Mouse (Mus musculus) lung, postnatal 0 days (tissue): Measurements from ENCODE around the gene Serinc3. TPM values are rescaled to one million over a fixed set of nuclear protein-coding genes. Genes with fewer than 3 reads are reported as not detected.
"Not testable (repeated sequence)": the region's sequence is repeated elsewhere in the genome, so short reads cannot be mapped to it uniquely, and the experiment has no call there.

ENCODE experiments used
- ATAC-seq: fragments of 200-750 bp; cut with Nextera tagmentation; 2 replicates; pipeline ENCODE4 v1.8.0; 2017; ENCODE audit warnings: moderate library complexity
- DNase-seq: peaks from one replicate; pipeline ENCODE4 v3.0.0-alpha.2; 2016; ENCODE audit warnings: low spot score
- H3K27ac ChIP-seq: fragments of 300-500 bp; sonication (generic); 2 replicates; pipeline ENCODE4 v1.5.1; 2014; ENCODE audit warnings: antibody characterized with exemption, mild to moderate bottlenecking, low read length, mixed read lengths
- H3K27me3 ChIP-seq: fragments of 300-500 bp; sonication (generic); replicated peaks from 2 replicates; pipeline ENCODE4 v1.6.1; 2014; ENCODE audit warnings: low read length, mixed read lengths; ENCODE audit not compliant: insufficient read depth
- H3K36me3 ChIP-seq: fragments of 300-500 bp; sonication (generic); 2 replicates; pipeline ENCODE4 v1.6.1; 2014; ENCODE audit warnings: low read length, mixed read lengths; ENCODE audit not compliant: insufficient read depth
- H3K4me1 ChIP-seq: fragments of 300-500 bp; sonication (generic); 2 replicates; pipeline ENCODE4 v1.6.1; 2014; ENCODE audit warnings: antibody characterized with exemption, low read depth, low read length, mixed read lengths; ENCODE audit not compliant: insufficient read depth
- H3K4me2 ChIP-seq: fragments of 300-500 bp; sonication (generic); replicated peaks from 2 replicates; pipeline ENCODE4 v1.6.1; 2014; ENCODE audit warnings: low read depth, mild to moderate bottlenecking, low read length, moderate library complexity, mixed read lengths
- H3K4me3 ChIP-seq: fragments of 300-500 bp; sonication (generic); 2 replicates; pipeline ENCODE4 v1.5.1; 2014; ENCODE audit warnings: low read depth, low read length
- H3K9ac ChIP-seq: fragments of 300-500 bp; sonication (generic); replicated peaks from 2 replicates; pipeline ENCODE4 v1.6.1; 2014; ENCODE audit warnings: low read depth, mild to moderate bottlenecking
- H3K9me3 ChIP-seq: fragments of 300-500 bp; sonication (generic); 2 replicates; pipeline ENCODE4 v1.6.1; 2016; ENCODE audit warnings: low read length, mixed read lengths
- CTCF ChIP-seq: IDR thresholded peaks from 2 replicates; pipeline ENCODE4 v1.5.1; 2016; ENCODE audit warnings: antibody characterized with exemption, mild to moderate bottlenecking
- EP300 ChIP-seq: IDR thresholded peaks from 2 replicates; pipeline ENCODE4 v1.6.1; 2016; ENCODE audit warnings: antibody characterized with exemption, mild to moderate bottlenecking, control low read depth
- whole genome bisulfite sequencing: fragments of 180-500 bp; shearing (Covaris S2); extraction: QIAGEN DNeasy Blood & Tissue Kit; methylation state at CpG from one replicate; pipeline ENCODE4 v1.1.7; 2014; 5-methylcytosine and 5-hydroxymethylcytosine counted together
- polyA plus RNA-seq: library from polyadenylated mRNA; unstranded; fragments of >200 nt; fragmentation: Nextera tagmentation; extraction: Ambion mirVana; gene quantifications from 2 replicates; pipeline ENCODE4 v1.2.1, GENCODE M21; 2015

The Serinc3 gene
- polyA plus RNA-seq, 1 experiment from 2014 or later: 106 TPM

DNA sequence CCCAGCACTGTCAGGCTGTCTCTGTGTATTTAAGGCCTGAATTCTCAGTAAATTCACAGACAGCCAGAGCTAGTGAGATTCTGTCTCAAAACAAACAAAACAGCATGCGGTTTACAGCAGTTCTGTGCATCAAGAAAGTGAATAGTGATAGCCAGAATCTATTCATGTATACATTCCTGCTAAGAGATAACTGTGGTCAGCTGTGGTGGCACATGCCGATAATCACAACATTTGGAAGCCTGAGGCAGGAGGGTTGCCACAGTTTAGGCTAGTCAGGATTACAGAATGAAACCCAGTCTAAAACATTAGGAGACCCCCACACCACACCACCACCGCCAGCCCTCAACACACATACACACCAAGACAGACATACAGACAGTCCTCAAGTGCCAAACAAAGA, 44.8 kb upstream of the Serinc3 start:
- Histone ChIP-seq H3K27ac (no peak overlapping the region), H3K4me2 (no peak overlapping the region), H3K4me1 (peaks cover 28% of the 10 kb centered on the region; the same call in 1 of the 2 replicates), H3K4me3 (no peak overlapping the region), H3K9me3 (no peaks in the 10 kb centered on the region), H3K9ac (no peak overlapping the region), H3K27me3 (no peaks in the 10 kb centered on the region), H3K36me3 (no peaks in the 10 kb centered on the region)
- 71% methylated on average over 3 of the region's 3 CpGs for WGBS
- no peak for TF ChIP-seq EP300
- no peak for TF ChIP-seq CTCF
- ATAC-seq: no peak
- DNase-seq: no peak

- H3K27me3 ChIP-seq, H3K4me3 ChIP-seq, ATAC-seq, H3K4me2 ChIP-seq, H3K27ac ChIP-seq, H3K9me3 ChIP-seq, H3K36me3 ChIP-seq, H3K9ac ChIP-seq, DNase-seq: not testable (repeated sequence)
- WGBS: 94% methylated on average over 1 of the region's 1 CpGs
- peaks cover 22% of the 10 kb centered on the region; the same call in 1 of the 2 replicates for H3K4me1 ChIP-seq
These were observed 43.4 kb upstream of the Serinc3 start for GRCm38 (mm10) chr2:163688377-163688776.

GRCm38 (mm10) chr2:163686886-163687285, 42.0 kb upstream of the Serinc3 start:
- 57% methylated on average over 3 of the region's 3 CpGs for WGBS
- no peak for TF ChIP-seq EP300
- no peak for TF ChIP-seq CTCF
- no peak overlapping the region for H3K9ac ChIP-seq
- ATAC-seq (no peak), DNase-seq (no peak)
- H3K36me3 ChIP-seq: no peaks in the 10 kb centered on the region
- H3K27me3 ChIP-seq: no peaks in the 10 kb centered on the region
- peak overlapping the region; percentile 84 for H3K27ac ChIP-seq
- peaks cover 18% of the 10 kb centered on the region; the same call in 1 of the 2 replicates for H3K4me1 ChIP-seq
- H3K9me3 ChIP-seq: no peaks in the 10 kb centered on the region
- H3K4me2 ChIP-seq: no peak overlapping the region
- H3K4me3 ChIP-seq: no peak overlapping the region

GRCm38 (mm10) chr2:163686233-163686632, 41.3 kb upstream of the Serinc3 start:
- Histone ChIP-seq H3K4me2 (0 out of 2 replicates have a peak overlapping the region, but pooled peaks have one; percentile 5), H3K9ac (no peak overlapping the region), H3K9me3 (no peaks in the 10 kb centered on the region), H3K36me3 (no peaks in the 10 kb centered on the region), H3K27me3 (no peaks in the 10 kb centered on the region), H3K4me1 (peaks cover 18% of the 10 kb centered on the region; the same call in 1 of the 2 replicates), H3K27ac (peak overlapping the region; percentile 84), H3K4me3 (no peak overlapping the region)
- TF ChIP-seq CTCF: no peak
- no peak for TF ChIP-seq EP300
- peak; percentile 25; the same call in 1 of the 2 replicates for ATAC-seq
- DNase-seq: no peak
- 56% methylated on average over 5 of the region's 5 CpGs for WGBS

DNA sequence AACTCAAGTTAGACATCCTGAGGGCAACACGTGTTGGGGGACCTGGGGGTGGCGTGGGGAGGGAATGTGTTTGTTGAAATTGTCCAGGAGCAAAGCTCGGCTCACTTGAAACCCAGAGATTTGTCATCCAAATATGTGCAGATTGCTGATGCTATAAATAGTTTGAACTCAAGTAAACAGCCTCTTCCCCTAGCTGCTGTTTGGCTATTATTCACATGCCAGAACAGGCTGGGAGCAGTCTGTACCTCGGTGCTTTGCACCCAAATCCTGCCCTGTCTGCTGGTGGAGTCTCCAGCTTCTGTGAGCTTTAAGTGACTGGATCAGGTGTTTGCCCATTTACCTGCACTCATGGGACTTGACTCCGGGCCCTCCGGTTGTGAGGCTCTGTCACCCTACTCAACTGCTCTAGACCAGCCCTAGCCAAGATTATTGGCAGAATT, 40.9 kb upstream of the Serinc3 start:
- H3K4me3 ChIP-seq: no peak overlapping the region

GRCm38 (mm10) chr2:163685287-163685686, 40.4 kb upstream of the Serinc3 start:
- Histone ChIP-seq H3K36me3 (no peaks in the 10 kb centered on the region), H3K27me3 (no peaks in the 10 kb centered on the region), H3K27ac (peak overlapping the region; percentile 52), H3K4me3 (no peak overlapping the region), H3K4me2 (no peak overlapping the region), H3K9ac (no peak overlapping the region), H3K4me1 (peaks cover 18% of the 10 kb centered on the region; the same call in 1 of the 2 replicates), H3K9me3 (no peaks in the 10 kb centered on the region)
- DNase-seq: no peak
- ATAC-seq: peak; percentile 52
- WGBS: 30% methylated on average over 4 of the region's 4 CpGs
- no peak for TF ChIP-seq CTCF
- TF ChIP-seq EP300: no peak

More for the DNA sequence above, 40.9 kb upstream of the Serinc3 start:
- Histone ChIP-seq H3K9ac (no peak overlapping the region), H3K4me1 (peaks cover 18% of the 10 kb centered on the region; the same call in 1 of the 2 replicates), H3K36me3 (no peaks in the 10 kb centered on the region), H3K4me2 (0 out of 2 replicates have a peak overlapping the region, but pooled peaks have one; percentile 5), H3K9me3 (no peaks in the 10 kb centered on the region), H3K27ac (peak overlapping the region; percentile 84), H3K27me3 (no peaks in the 10 kb centered on the region)
- TF ChIP-seq CTCF: peak; percentile 16; the same call in 1 of the 2 replicates
- peak; percentile 62 for TF ChIP-seq EP300
- 15% methylated on average over 6 of the region's 6 CpGs for WGBS
- DNase-seq (peak; percentile 87), ATAC-seq (peak; percentile 84)

DNA sequence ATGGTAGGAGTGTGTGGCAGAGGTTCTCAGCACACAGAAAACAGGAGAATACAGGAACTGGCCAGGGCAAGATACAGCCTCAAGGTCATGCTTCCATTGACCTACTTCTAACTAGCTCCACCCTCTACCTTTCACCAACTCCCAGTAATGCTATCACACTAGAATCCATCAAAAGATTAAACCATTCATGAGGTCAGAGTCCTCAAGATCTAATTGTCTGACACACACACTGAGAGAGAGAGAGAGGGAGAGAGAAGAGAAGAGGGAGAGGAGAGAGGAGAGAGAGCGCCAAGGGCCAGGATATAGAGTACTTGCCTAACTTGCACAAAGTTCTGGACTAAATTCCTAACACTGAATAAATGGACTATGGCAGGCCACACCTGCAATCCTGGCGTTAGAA, 37.4 kb upstream of the Serinc3 start:
- WGBS: 90% methylated on average over 2 of the region's 2 CpGs
- DNase-seq (no peak), ATAC-seq (no peak)
- Histone ChIP-seq H3K27ac (no peak overlapping the region), H3K4me2 (no peak overlapping the region), H3K4me1 (peaks cover 18% of the 10 kb centered on the region; the same call in 1 of the 2 replicates), H3K9ac (no peak overlapping the region), H3K9me3 (no peaks in the 10 kb centered on the region), H3K4me3 (no peak overlapping the region), H3K27me3 (no peaks in the 10 kb centered on the region), H3K36me3 (no peaks in the 10 kb centered on the region)
- no peak for TF ChIP-seq CTCF
- no peak for TF ChIP-seq EP300
